Mouse (Mus musculus): Measurements from ENCODE around the gene Emc1. TPM values are rescaled to one million over a fixed set of nuclear protein-coding genes. Genes with fewer than 3 reads are reported as not detected.

Gene Emc1
- polyA plus RNA-seq, 1 experiment, result 28.6 TPM

GRCm38 (mm10) chr4:139417868-139418267 lies 65.5 kb downstream of the Emc1 start:
- no peak overlapping the region for H3K4me3 ChIP-seq (ENCODE audit: insufficient read depth, low read length)
- H3K4me1 ChIP-seq (ENCODE audit: control insufficient read depth, insufficient read depth, low read length), result no peaks in the 10 kb centered on the region
- no peak overlapping the region for H3K27ac ChIP-seq (ENCODE audit: insufficient read depth, low read depth, low read length)
- TF ChIP-seq POLR2A (IDR thresholded peaks at IDR 0.05; ENCODE audit: borderline replicate concordance, low read depth, low read length) (no peak), CTCF (IDR thresholded peaks at IDR 0.05; ENCODE audit: low read depth, low read length) (no peak)

GRCm38 (mm10) chr4:139421621-139422020 lies 69.2 kb downstream of the Emc1 start:
- Histone ChIP-seq H3K27ac (ENCODE audit: insufficient read depth, low read depth, low read length) (no peak overlapping the region), H3K4me1 (ENCODE audit: control insufficient read depth, insufficient read depth, low read length) (no peaks in the 10 kb centered on the region)
- TF ChIP-seq POLR2A (IDR thresholded peaks at IDR 0.05; ENCODE audit: borderline replicate concordance, low read depth, low read length) (no peak), CTCF (IDR thresholded peaks at IDR 0.05; ENCODE audit: low read depth, low read length) (no peak)

GRCm38 (mm10) chr4:139422409-139422808 lies 70.0 kb downstream of the Emc1 start:
- TF ChIP-seq POLR2A (IDR thresholded peaks at IDR 0.05; ENCODE audit: borderline replicate concordance, low read depth, low read length), result no peak
- TF ChIP-seq CTCF (IDR thresholded peaks at IDR 0.05; ENCODE audit: low read depth, low read length), result no peak
- Histone ChIP-seq H3K27ac (ENCODE audit: insufficient read depth, low read depth, low read length) (no peak overlapping the region), H3K4me1 (ENCODE audit: control insufficient read depth, insufficient read depth, low read length) (no peaks in the 10 kb centered on the region), H3K4me3 (ENCODE audit: insufficient read depth, low read length) (no peak overlapping the region)

More at GRCm38 (mm10) chr4:139421621-139422020, 69.2 kb downstream of the Emc1 start:
- no peak overlapping the region for H3K4me3 ChIP-seq (ENCODE audit: insufficient read depth, low read length)

GRCm38 (mm10) chr4:139423270-139423669 lies 70.9 kb downstream of the Emc1 start:
- no peak overlapping the region for H3K27ac ChIP-seq (ENCODE audit: insufficient read depth, low read depth, low read length)
- H3K4me3 ChIP-seq (ENCODE audit: insufficient read depth, low read length), result no peak overlapping the region
- H3K4me1 ChIP-seq (ENCODE audit: control insufficient read depth, insufficient read depth, low read length), result no peaks in the 10 kb centered on the region
- TF ChIP-seq CTCF (IDR thresholded peaks at IDR 0.05; ENCODE audit: low read depth, low read length), result no peak

Other genes starting within 250 kb of the Emc1 start
- 151 and 166 TPM in 2 replicates for gene Minos1, start 221.5 kb upstream of the Emc1 start, polyA plus RNA-seq (2012; ENCODE audit: insufficient read depth, insufficient read length, missing spikeins)
- gene Capzb, start 159.7 kb upstream of the Emc1 start, polyA plus RNA-seq (2012; ENCODE audit: insufficient read depth, insufficient read length, missing spikeins), result 483 and 496 TPM in 2 replicates
- 22.5 and 26.7 TPM in 2 replicates for gene Pqlc2, start 41.9 kb upstream of the Emc1 start, polyA plus RNA-seq (2012; ENCODE audit: insufficient read depth, insufficient read length, missing spikeins)
- 17.5 and 19.3 TPM in 2 replicates for gene Akr7a5, start 41.8 kb upstream of the Emc1 start, polyA plus RNA-seq (2012; ENCODE audit: insufficient read depth, insufficient read length, missing spikeins)
- gene Mrto4, start within 50 bp of the Emc1 start, polyA plus RNA-seq (2012; ENCODE audit: insufficient read depth, insufficient read length, missing spikeins), result 18.8 and 22.5 TPM in 2 replicates
- 60.1 and 84.1 TPM in 2 replicates for gene Ubr4, start within 50 bp of the Emc1 start, polyA plus RNA-seq (2012; ENCODE audit: insufficient read depth, insufficient read length, missing spikeins)
- 9.5 and 10.7 TPM in 2 replicates for gene Iffo2, start 178.0 kb downstream of the Emc1 start, polyA plus RNA-seq (2012; ENCODE audit: insufficient read depth, insufficient read length, missing spikeins)

All from bone marrow macrophage, adult 2 months (primary cell).